Mouse (Mus musculus): Measurements from ENCODE around the gene Akr1b3. TPM values are rescaled to one million over a fixed set of nuclear protein-coding genes. Genes with fewer than 3 reads are reported as not detected.

The Akr1b3 gene
- total and polyA plus RNA-seq, 2 experiments from 2014 or later: 165 to 175 TPM

GRCm38 (mm10) chr6:34346096-34346898 is 29.0 kb upstream of the Akr1b3 start:
- Histone ChIP-seq H3K4me1 (ENCODE audit: control insufficient read depth, insufficient read depth) (peaks cover 9% of the 10 kb centered on the region), H3K4me2 (ENCODE audit: low read depth, low read length) (peak overlapping the region; percentile 39), H3K9me3 (replicated peaks; ENCODE audit: control insufficient read depth, low read length) (no peaks in the 10 kb centered on the region), H3K27me3 (ENCODE audit: control insufficient read depth, insufficient read depth, low read length) (no peaks in the 10 kb centered on the region), H3K36me3 (replicated peaks; ENCODE audit: control insufficient read depth, insufficient read depth, low read length) (no peaks in the 10 kb centered on the region), H3K9ac (replicated peaks; ENCODE audit: low read depth, low read length) (no peak overlapping the region), H3K4me3 (ENCODE audit: low read depth, low read length) (no peak overlapping the region), H3K27ac (ENCODE audit: low read depth) (no peak overlapping the region)
- TF ChIP-seq EP300 (IDR thresholded peaks at IDR 0.05; ENCODE audit: low read depth) (no peak), CTCF (IDR thresholded peaks at IDR 0.05; ENCODE audit: low read depth) (peak; percentile 93)
- DNase-seq (ENCODE audit: low spot score) (peak; percentile 82), ATAC-seq (ENCODE audit: insufficient read depth, low read depth) (peak; percentile 82)
- 44% methylated on average over 14 of the region's 14 CpGs for WGBS

GRCm38 (mm10) chr6:34344935-34345334 is 27.7 kb upstream of the Akr1b3 start:
- 19% methylated on average over 9 of the region's 9 CpGs for WGBS
- H3K4me3 ChIP-seq (ENCODE audit: low read depth, low read length): no peak overlapping the region
- no peaks in the 10 kb centered on the region for H3K9me3 ChIP-seq (replicated peaks; ENCODE audit: control insufficient read depth, low read length)
- no peaks in the 10 kb centered on the region for H3K36me3 ChIP-seq (replicated peaks; ENCODE audit: control insufficient read depth, insufficient read depth, low read length)
- H3K27me3 ChIP-seq (ENCODE audit: control insufficient read depth, insufficient read depth, low read length): no peaks in the 10 kb centered on the region
- H3K9ac ChIP-seq (replicated peaks; ENCODE audit: low read depth, low read length): no peak overlapping the region
- ATAC-seq (ENCODE audit: insufficient read depth, low read depth) (no peak), DNase-seq (ENCODE audit: low spot score) (no peak)
- TF ChIP-seq CTCF (IDR thresholded peaks at IDR 0.05; ENCODE audit: low read depth) (no peak), EP300 (IDR thresholded peaks at IDR 0.05; ENCODE audit: low read depth) (no peak)
- no peak overlapping the region for H3K4me2 ChIP-seq (ENCODE audit: low read depth, low read length)
- peaks cover 9% of the 10 kb centered on the region for H3K4me1 ChIP-seq (ENCODE audit: control insufficient read depth, insufficient read depth)
- H3K27ac ChIP-seq (ENCODE audit: low read depth): no peak overlapping the region

GRCm38 (mm10) chr6:34344135-34344850 is 27.0 kb upstream of the Akr1b3 start:
- H3K4me3 ChIP-seq (ENCODE audit: low read depth, low read length): no peak overlapping the region
- no peak overlapping the region for H3K4me2 ChIP-seq (ENCODE audit: low read depth, low read length)
- ATAC-seq (ENCODE audit: insufficient read depth, low read depth) (no peak), DNase-seq (ENCODE audit: low spot score) (no peak)
- peaks cover 9% of the 10 kb centered on the region for H3K4me1 ChIP-seq (ENCODE audit: control insufficient read depth, insufficient read depth)
- H3K9me3 ChIP-seq (replicated peaks; ENCODE audit: control insufficient read depth, low read length): no peaks in the 10 kb centered on the region
- TF ChIP-seq CTCF (IDR thresholded peaks at IDR 0.05; ENCODE audit: low read depth) (no peak), EP300 (IDR thresholded peaks at IDR 0.05; ENCODE audit: low read depth) (no peak)
- H3K27ac ChIP-seq (ENCODE audit: low read depth): no peak overlapping the region
- H3K36me3 ChIP-seq (replicated peaks; ENCODE audit: control insufficient read depth, insufficient read depth, low read length): no peaks in the 10 kb centered on the region
- no peaks in the 10 kb centered on the region for H3K27me3 ChIP-seq (ENCODE audit: control insufficient read depth, insufficient read depth, low read length)
- 68% methylated on average over 10 of the region's 10 CpGs for WGBS
- no peak overlapping the region for H3K9ac ChIP-seq (replicated peaks; ENCODE audit: low read depth, low read length)

GRCm38 (mm10) chr6:34343426-34343825 is 26.1 kb upstream of the Akr1b3 start:
- Histone ChIP-seq H3K4me3 (ENCODE audit: low read depth, low read length) (no peak overlapping the region), H3K27me3 (ENCODE audit: control insufficient read depth, insufficient read depth, low read length) (no peaks in the 10 kb centered on the region), H3K4me1 (ENCODE audit: control insufficient read depth, insufficient read depth) (peaks cover 9% of the 10 kb centered on the region), H3K9me3 (replicated peaks; ENCODE audit: control insufficient read depth, low read length) (no peaks in the 10 kb centered on the region), H3K27ac (ENCODE audit: low read depth) (no peak overlapping the region), H3K36me3 (replicated peaks; ENCODE audit: control insufficient read depth, insufficient read depth, low read length) (no peaks in the 10 kb centered on the region), H3K9ac (replicated peaks; ENCODE audit: low read depth, low read length) (no peak overlapping the region), H3K4me2 (ENCODE audit: low read depth, low read length) (no peak overlapping the region)
- 82% methylated on average over 6 of the region's 6 CpGs for whole genome bisulfite sequencing
- no peak for TF ChIP-seq EP300 (IDR thresholded peaks at IDR 0.05; ENCODE audit: low read depth)
- no peak for TF ChIP-seq CTCF (IDR thresholded peaks at IDR 0.05; ENCODE audit: low read depth)
- no peak for ATAC-seq (ENCODE audit: insufficient read depth, low read depth)
- DNase-seq (ENCODE audit: low spot score): no peak

GRCm38 (mm10) chr6:34342476-34342875 is 25.2 kb upstream of the Akr1b3 start:
- DNase-seq (ENCODE audit: low spot score) (no peak), ATAC-seq (ENCODE audit: insufficient read depth, low read depth) (no peak)
- Histone ChIP-seq H3K27me3 (ENCODE audit: control insufficient read depth, insufficient read depth, low read length) (no peaks in the 10 kb centered on the region), H3K4me1 (ENCODE audit: control insufficient read depth, insufficient read depth) (peaks cover 9% of the 10 kb centered on the region), H3K9ac (replicated peaks; ENCODE audit: low read depth, low read length) (no peak overlapping the region), H3K4me3 (ENCODE audit: low read depth, low read length) (no peak overlapping the region), H3K27ac (ENCODE audit: low read depth) (no peak overlapping the region), H3K9me3 (replicated peaks; ENCODE audit: control insufficient read depth, low read length) (no peaks in the 10 kb centered on the region), H3K36me3 (replicated peaks; ENCODE audit: control insufficient read depth, insufficient read depth, low read length) (no peaks in the 10 kb centered on the region), H3K4me2 (ENCODE audit: low read depth, low read length) (no peak overlapping the region)
- WGBS: 91% methylated on average over 2 of the region's 2 CpGs
- no peak for TF ChIP-seq CTCF (IDR thresholded peaks at IDR 0.05; ENCODE audit: low read depth)
- TF ChIP-seq EP300 (IDR thresholded peaks at IDR 0.05; ENCODE audit: low read depth): no peak
